Mouse (Mus musculus) right cerebral cortex, postnatal 36 days (tissue): Measurements from ENCODE around the gene Ralgapa2.
A peak's percentile ranks its signal among the peaks of the same experiment; 100 is the strongest.

Experiments
- DNase-seq, 2 experiments: peaks; one replicate each; pipeline ENCODE4 v3.0.0; 2022; ENCODE audit warnings: low spot score in 2 of 2, mixed read lengths in 1 of 2

The Ralgapa2 gene

DNA sequence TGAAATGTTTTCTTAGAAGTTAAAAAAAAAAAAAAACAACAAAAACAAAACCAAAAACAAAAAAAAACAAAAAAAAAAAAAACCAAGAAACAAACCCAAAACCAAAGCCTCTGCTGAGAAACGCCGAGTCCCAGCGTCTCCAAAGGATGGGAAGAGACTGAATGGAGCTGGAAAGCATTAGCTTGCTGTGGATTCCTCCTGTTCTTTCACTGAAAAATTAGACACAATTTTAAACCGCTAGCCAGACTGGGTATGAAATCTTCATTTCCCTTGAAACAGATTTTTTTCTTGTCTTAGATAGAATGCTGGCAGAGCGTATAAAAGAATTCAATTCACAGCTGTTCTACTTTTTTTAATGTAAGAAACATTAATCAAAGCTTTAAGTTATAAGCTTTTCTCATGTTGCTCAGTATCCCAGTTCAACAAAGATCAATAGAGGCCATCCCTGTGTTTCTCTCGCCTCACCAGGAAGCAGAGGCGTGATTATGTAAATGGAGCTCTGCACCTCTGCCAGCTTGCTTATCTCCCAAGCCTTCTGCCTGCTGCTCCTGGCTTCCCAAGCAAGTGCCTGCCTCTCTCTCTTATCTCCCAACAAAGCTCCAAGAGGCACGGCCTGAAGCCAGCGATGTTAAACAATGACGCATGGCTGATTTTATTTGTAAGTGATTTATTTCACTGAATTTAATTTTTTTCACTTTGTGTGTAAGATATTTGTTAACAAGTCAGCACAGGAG, 253.2 kb downstream of the Ralgapa2 start:
- DNase-seq = peak; percentile 33 to 36

- no peak for DNase-seq
These were observed 254.5 kb downstream of the Ralgapa2 start for GRCm38 (mm10) chr2:146257609-146258008.

- DNase-seq = no peak
These were observed 255.1 kb downstream of the Ralgapa2 start for GRCm38 (mm10) chr2:146257037-146257436.

GRCm38 (mm10) chr2:146256321-146256875, 255.7 kb downstream of the Ralgapa2 start:
- no peak for DNase-seq

- no peak for DNase-seq
These were observed 256.5 kb downstream of the Ralgapa2 start for GRCm38 (mm10) chr2:146255636-146256035.

- DNase-seq = no peak
These were observed 257.8 kb downstream of the Ralgapa2 start for GRCm38 (mm10) chr2:146254387-146254786.

DNA sequence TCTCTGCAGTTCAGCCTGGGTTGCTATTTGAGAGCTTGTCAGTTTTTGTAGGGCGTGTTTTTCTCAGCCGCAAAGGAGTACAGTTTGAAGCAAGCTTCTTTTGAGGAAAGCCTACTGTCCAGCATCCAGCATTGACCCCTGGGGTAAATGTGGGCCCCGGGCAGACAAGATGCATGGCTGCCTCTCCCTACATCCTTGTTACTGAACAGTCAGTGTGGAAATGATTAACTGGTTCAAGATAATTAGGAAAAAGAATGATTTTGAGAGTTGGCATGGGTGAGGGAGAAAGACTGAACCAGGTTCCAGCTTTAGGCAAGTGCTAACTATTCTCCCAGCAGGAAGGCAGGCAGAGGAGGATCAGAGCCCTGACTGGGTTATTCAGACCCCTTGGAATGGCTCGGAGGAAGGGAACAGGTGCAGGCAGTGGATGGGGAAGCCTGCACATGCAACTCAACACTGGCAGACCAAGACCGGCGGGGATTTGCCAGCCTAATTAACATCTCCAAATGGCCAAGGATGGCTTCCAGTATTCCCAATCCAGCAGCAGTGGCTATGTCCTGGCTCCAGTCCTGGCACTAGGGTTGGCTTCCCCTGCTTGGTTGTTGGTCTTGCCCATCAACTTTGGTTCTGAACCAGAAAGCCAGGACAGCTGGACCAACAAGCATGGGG, 261.8 kb downstream of the Ralgapa2 start:
- no peak for DNase-seq

- DNase-seq = no peak
These were observed 263.1 kb downstream of the Ralgapa2 start for GRCm38 (mm10) chr2:146249033-146249432.

DNA sequence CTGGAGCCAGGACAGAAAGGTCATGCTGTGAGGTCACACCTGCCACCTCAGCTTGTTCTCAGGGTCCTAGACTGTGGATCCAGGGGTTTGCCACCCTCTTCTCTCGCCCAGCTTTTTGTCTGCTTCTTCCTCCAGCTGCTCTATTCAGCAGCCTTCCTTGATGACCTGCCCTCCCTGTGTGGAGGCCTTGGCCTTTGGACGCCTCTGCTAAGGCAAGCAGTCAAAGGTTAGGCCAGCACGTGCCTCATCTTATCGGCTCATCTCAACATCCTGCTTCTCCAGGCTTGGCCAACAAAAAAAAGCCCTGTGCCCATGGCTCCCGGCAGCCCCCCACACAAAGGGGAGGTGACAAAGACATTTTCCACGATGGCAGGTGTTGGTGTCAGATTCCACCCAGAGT, 264.6 kb downstream of the Ralgapa2 start:
- no peak for DNase-seq

DNA sequence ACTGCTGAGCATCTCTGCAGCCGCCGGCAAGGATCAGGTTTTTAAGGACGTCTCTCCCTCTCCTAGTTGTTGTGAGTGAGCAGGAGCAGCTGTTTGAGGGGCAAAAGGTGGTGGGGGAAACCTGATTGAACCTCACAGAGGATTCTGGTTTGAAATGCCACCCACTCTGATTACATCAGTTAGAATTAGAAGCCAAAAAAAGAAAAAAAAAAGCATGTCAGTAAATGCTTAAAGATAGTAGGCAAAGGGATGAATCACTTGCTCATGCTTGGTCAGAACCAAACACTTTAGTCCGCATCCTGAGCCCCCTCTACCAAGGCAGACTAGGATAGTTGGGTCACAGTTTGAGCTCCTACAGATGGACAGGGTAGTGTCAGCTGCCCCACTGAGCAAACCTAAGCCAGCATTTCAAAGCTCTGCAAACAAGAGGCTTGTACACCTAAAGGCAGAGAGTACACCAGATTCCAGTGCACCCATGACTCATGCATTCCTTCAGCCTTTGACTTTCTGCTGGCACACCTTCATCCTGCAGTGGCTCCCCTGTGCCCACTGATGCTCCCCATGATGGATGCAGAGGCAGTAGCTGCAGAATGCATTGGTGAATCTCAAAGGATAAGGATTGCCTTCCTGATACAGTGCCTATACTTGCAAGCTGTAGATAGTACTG, 265.6 kb downstream of the Ralgapa2 start:
- DNase-seq = no peak

DNA sequence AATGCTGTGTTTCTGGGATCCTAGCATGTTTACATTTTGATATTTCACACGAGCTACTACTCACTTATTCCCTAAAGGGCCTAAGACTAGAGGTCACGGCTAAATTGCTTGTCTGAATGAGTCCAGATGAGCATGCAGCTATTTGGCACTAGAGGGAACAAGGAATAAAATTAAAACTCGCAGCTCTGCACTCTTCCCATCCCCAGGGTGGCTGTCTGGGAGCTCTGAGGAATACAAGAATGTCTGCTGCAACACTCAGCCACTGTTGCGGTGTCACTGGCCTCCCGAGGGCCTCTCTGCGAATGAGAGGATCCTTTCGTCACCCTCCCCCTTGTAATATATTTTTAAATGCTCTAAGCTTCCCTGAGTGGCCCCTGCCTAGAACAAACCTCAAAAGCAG, 266.7 kb downstream of the Ralgapa2 start:
- DNase-seq = no peak

DNA sequence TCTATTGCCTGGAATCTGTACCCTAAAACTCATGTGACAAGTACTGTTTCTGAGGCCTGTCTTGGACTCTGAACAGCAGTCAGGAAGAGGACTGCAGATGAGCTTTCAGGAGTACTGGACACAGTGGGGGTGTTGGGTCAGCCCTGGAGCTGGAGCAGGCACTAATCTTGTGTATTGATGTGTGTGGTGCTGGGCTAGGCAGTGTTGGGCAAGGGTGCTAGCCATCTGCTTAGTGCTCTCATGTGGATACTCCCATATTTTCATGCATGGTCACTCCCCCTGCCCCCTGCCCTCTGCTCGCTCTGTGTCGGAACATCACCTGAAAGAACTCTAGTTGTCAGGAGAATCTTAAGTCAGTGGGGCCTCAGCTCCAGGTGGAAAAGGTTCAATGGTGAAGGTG, 268.1 kb downstream of the Ralgapa2 start:
- no peak for DNase-seq

DNA sequence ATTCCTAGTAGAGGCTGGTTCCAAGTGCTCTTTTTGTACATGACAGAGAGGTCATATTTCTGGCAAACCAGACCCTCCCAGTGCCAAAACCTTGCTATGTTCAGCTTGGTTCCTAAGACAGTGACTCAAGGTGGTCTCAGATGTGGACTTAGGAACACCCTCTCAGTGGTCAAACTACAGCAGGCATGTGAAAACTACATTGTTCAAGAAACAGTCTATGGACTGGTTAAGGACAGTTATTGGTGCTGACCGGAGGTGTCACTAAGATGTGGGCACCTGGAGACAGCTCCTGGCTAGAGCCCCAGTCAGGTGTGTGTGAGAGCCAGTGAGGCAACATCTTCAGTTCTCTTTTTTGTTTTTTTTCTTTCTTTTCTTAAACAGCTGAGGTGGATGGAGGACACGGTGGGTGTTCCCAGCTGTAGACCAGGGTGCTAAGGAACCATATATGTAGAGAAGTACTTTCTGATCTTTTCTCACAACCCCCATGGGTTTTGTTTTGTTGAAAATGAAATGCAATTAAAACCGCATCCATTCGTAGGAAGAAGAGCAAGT, 272.9 kb downstream of the Ralgapa2 start:
- no peak for DNase-seq

DNA sequence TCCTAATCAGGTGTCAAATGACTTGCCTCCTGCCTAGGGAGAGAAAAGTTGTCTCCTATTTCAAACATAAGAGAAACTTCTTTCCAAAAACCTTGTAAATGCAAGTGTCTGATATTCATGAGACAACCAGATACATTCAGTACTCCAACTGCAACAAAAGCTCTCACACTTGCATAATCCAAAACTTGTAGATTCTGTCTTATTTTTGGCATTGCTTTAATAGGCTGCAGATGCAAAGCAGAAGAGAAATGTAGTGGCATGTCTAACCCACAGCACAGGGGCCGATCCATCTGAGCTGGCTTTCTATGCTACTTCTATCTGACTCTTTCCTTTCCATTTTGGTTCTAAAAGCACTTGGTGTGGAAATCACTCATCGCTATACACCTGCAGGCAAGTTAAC, 280.7 kb downstream of the Ralgapa2 start:
- no peak for DNase-seq

- DNase-seq = no peak
These were observed 283.7 kb downstream of the Ralgapa2 start for GRCm38 (mm10) chr2:146228435-146228834.

DNA sequence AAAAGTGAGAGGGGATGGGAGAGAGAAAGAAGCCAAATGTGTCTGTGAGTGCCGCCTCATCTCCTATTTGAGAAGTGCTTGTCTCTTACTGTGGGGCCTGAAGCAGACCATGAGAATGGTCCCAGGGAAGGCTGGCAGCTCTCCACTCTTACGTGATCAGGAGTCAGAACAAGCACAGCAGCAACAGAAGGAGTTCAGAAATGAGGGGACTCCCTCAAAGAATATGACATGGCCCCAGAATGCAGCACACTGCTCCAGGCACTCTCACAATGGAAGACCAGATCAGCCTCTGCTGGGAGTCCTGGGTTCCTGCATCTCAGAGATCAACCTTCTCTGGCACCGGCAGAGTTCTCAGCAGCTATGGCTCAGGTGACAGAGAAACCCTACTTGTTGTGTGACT, 284.5 kb downstream of the Ralgapa2 start:
- DNase-seq = no peak

- DNase-seq = no peak
These were observed 285.7 kb downstream of the Ralgapa2 start for GRCm38 (mm10) chr2:146226484-146226883.

DNA sequence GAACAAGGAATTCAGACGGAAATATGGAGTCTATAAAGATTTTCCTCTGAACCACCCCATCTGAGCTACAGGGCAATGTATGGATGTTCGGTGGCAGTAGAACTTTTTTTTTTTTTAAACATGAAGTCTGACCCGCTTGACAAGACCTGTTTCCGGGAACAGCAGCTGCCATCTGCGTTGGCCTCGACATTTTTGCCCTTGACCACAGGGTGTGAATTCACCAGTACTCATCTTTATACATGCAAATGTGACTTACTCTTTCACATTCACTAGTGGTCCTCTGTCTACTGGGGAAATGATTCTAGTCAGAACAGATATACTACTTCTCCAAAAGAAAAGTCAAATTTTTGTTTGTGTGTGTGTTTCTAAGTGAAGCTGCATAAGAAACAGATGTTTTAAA, 286.3 kb downstream of the Ralgapa2 start:
- DNase-seq = no peak

GRCm38 (mm10) chr2:146224141-146224540, 288.0 kb downstream of the Ralgapa2 start:
- no peak for DNase-seq

GRCm38 (mm10) chr2:146223176-146223905, 288.8 kb downstream of the Ralgapa2 start:
- peak in 1 of 2 experiments; percentile 16 for DNase-seq
